Mouse (Mus musculus) intestine, postnatal 0 days (tissue): Measurements from ENCODE around the gene Pzp. TPM values are rescaled to one million over a fixed set of nuclear protein-coding genes. Genes with fewer than 3 reads are reported as not detected.

Experiments used
- ATAC-seq: fragments of 200-750 bp; cut with Nextera tagmentation; 2 replicates; pipeline ENCODE4 v1.8.0; 2017; ENCODE audit warnings: mild to moderate bottlenecking, moderate TSS enrichment, moderate library complexity
- H3K27ac ChIP-seq: fragments of 300-500 bp; sonication (generic); 2 replicates; pipeline ENCODE4 v1.5.1; 2014; ENCODE audit warnings: mild to moderate bottlenecking, low read depth, low read length, moderate library complexity
- H3K27me3 ChIP-seq: fragments of 300-500 bp; sonication (generic); replicated peaks from 2 replicates; pipeline ENCODE4 v1.6.1; 2014; ENCODE audit warnings: low read length, mixed read lengths; ENCODE audit not compliant: control insufficient read depth, insufficient read depth
- H3K36me3 ChIP-seq: fragments of 300-500 bp; sonication (generic); 2 replicates; pipeline ENCODE4 v1.6.1; 2014; ENCODE audit warnings: mild to moderate bottlenecking, moderate library complexity; ENCODE audit not compliant: control insufficient read depth, insufficient read depth
- H3K4me1 ChIP-seq: fragments of 300-500 bp; sonication (generic); replicated peaks from 2 replicates; pipeline ENCODE4 v1.6.1; 2014; ENCODE audit warnings: antibody characterized with exemption, low read length, mixed read lengths; ENCODE audit not compliant: control insufficient read depth, insufficient read depth
- H3K4me2 ChIP-seq: fragments of 300-500 bp; sonication (generic); replicated peaks from 2 replicates; pipeline ENCODE4 v1.6.1; 2014; ENCODE audit warnings: low read depth, mild to moderate bottlenecking, moderate library complexity
- H3K4me3 ChIP-seq: fragments of 300-500 bp; sonication (generic); 2 replicates; pipeline ENCODE4 v1.5.1; 2014; ENCODE audit warnings: low read depth, low read length
- H3K9ac ChIP-seq: fragments of 300-500 bp; sonication (generic); 2 replicates; pipeline ENCODE4 v1.6.1; 2014; ENCODE audit warnings: mild to moderate bottlenecking, low read depth, low read length
- H3K9me3 ChIP-seq: fragments of 300-500 bp; sonication (generic); 2 replicates; pipeline ENCODE4 v1.6.1; 2016; ENCODE audit warnings: mixed run types; ENCODE audit not compliant: control insufficient read depth
- CTCF ChIP-seq: sonication (generic); IDR thresholded peaks from 2 replicates; pipeline ENCODE4 v1.5.1; 2016; ENCODE audit warnings: low read depth, mild to moderate bottlenecking, control low read depth, antibody characterized with exemption, moderate library complexity
- WGBS: fragments of 180-500 bp; shearing (Covaris S2); extraction: QIAGEN DNeasy Blood & Tissue Kit; methylation state at CpG from one replicate; pipeline ENCODE4 v1.1.7; 2014; 5-methylcytosine and 5-hydroxymethylcytosine counted together
- polyA plus RNA-seq: library from polyadenylated mRNA; unstranded; fragments of >200 nt; fragmentation: Nextera tagmentation; extraction: Ambion mirVana; gene quantifications from 2 replicates; pipeline ENCODE4 v1.2.1, GENCODE M21; 2015

Gene Pzp
- polyA plus RNA-seq, 1 experiment from 2014 or later = 0.39 TPM

DNA sequence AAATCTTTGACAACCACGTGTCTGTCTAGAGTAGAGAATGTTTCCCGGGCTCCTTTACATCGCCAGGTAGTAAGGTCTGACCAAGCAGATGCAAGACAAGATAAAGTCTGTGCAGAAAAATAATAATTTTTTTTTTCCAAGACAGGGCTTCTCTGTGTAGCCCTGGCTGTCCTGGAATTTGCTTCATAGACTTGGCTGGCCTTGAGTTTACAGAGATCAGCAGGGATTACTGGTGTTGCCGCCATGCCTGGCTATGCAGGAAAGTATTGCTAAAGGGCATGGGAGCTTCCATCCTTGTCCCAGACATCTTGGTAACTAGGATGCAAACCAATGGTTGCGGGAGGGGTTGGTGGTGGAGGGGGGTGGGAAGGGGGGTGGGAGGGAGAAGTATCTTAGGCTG is 69.3 kb downstream of the Pzp start:
- no peak for ATAC-seq
- Histone ChIP-seq H3K9ac (no peak overlapping the region), H3K4me1 (no peaks in the 10 kb centered on the region), H3K27ac (no peak overlapping the region), H3K4me2 (no peak overlapping the region), H3K4me3 (no peak overlapping the region), H3K9me3 (no peaks in the 10 kb centered on the region), H3K36me3 (no peaks in the 10 kb centered on the region), H3K27me3 (no peaks in the 10 kb centered on the region)
- TF ChIP-seq CTCF = no peak
- 77% methylated on average over 5 of the region's 5 CpGs for WGBS

DNA sequence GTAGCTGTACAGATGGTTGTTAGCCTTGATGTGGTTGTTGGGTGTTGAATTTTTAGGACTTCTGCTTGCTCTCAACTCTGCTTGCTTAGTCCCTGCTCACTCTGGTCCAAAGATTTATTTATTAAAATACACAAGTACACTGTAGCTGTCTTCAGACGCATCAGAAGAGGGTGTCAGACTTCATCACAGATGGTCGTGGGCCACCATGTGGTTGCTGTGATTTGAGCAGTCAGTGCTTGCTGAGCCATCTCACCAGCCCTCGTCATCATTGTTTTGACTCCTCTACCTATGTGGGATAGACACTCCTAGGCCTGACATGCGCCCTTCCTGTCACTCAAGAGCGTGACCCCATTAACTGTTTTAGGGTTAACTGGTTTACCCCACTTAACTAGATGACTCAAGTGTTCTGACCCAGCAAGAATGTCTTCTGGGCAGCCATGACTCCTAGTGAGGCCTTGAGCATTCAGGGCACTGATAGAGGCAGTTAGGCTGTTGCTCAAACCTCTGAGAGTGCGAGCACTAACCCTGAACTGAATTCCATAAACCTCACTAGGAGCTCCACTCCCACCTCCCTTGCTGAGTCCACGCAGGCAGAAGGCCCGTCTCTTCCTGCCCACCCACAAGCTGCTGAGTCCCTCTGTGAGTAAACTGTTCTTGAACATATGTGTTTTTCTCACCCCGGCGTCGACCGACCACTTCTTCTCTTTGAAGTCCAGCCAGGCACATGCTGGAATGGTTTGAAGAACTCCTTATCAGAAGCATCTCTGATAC is 70.5 kb downstream of the Pzp start:
- H3K9me3 ChIP-seq = no peaks in the 10 kb centered on the region
- no peaks in the 10 kb centered on the region for H3K4me1 ChIP-seq
- no peaks in the 10 kb centered on the region for H3K27me3 ChIP-seq
- no peak overlapping the region for H3K4me3 ChIP-seq
- TF ChIP-seq CTCF = no peak
- H3K36me3 ChIP-seq = no peaks in the 10 kb centered on the region
- H3K9ac ChIP-seq = no peak overlapping the region
- ATAC-seq = no peak
- 73% methylated on average over 12 of the region's 12 CpGs for WGBS
- no peak overlapping the region for H3K27ac ChIP-seq
- H3K4me2 ChIP-seq = no peak overlapping the region

DNA sequence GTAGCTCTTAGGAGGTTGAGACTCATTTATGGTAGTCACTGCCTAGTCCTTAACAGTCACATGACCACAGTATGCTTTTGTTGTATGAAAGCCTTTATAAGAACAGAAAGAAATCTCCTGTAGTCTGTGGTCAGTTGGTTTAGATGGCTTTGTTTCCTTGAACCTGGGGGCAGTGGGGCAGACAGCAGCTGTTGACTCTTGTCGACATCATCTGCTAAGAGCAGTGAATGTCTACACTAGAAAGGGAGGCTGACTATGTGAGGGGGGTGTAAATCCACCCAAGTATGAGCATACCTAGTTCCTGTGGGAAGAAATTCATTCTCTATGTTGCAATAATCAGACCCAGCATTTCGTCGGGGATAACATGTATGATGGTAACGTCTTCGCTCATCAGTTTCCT is 79.5 kb downstream of the Pzp start:
- ATAC-seq = no peak
- no peaks in the 10 kb centered on the region for H3K4me1 ChIP-seq
- H3K27me3 ChIP-seq = no peaks in the 10 kb centered on the region
- H3K27ac ChIP-seq = no peak overlapping the region
- no peak overlapping the region for H3K4me2 ChIP-seq
- H3K9ac ChIP-seq = no peak overlapping the region
- WGBS = 93% methylated on average over 5 of the region's 5 CpGs
- TF ChIP-seq CTCF = no peak
- no peak overlapping the region for H3K4me3 ChIP-seq
- H3K9me3 ChIP-seq = no peaks in the 10 kb centered on the region
- H3K36me3 ChIP-seq = no peaks in the 10 kb centered on the region

DNA sequence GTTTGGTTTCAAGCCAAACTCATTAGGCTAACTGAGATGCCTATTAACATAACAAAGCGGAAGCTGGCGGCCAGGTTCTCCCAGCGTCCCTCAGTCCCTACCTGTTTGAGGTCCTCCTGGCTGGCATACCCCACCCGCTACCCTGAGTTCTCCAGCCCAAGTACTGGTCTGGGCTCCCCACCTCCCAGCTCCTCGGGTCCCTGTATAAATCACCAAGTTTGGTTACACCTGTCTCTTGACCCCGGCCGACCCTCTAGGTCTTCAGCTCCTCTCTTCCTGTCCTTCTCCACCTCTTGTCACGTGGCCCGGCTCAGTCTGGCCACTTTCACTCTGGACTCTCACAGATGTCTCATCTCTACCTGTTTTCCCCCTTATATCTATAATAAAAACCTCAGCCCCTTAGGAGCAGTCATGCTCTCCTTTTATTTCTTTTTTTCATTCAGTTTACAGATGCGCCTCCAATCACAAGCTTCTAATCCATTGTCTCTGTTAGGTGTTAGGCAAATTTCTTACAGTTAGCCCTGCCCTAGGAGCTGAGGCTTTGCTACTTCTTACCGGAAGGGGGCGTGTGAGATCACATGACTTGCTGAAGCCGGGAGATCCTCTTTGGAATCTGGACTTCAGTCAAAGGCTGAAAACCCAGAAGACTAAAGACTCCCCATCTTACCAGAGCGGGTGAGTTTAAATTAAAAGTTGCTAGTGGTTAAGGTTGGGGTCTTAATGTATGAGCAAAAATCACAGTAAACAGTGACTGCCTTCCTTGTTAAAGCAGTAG is 80.6 kb downstream of the Pzp start:
- no peaks in the 10 kb centered on the region for H3K4me1 ChIP-seq
- WGBS = 17% methylated on average over 14 of the region's 14 CpGs
- peak overlapping the region; percentile 60 for H3K4me2 ChIP-seq
- no peak overlapping the region for H3K9ac ChIP-seq
- H3K27ac ChIP-seq = no peak overlapping the region
- no peaks in the 10 kb centered on the region for H3K27me3 ChIP-seq
- no peaks in the 10 kb centered on the region for H3K36me3 ChIP-seq
- no peaks in the 10 kb centered on the region for H3K9me3 ChIP-seq
- peak; percentile 80 for ATAC-seq
- 0 out of 2 replicates have a peak overlapping the region, but pooled peaks have one; percentile 9 for H3K4me3 ChIP-seq
- peak; percentile 87 for TF ChIP-seq CTCF

DNA sequence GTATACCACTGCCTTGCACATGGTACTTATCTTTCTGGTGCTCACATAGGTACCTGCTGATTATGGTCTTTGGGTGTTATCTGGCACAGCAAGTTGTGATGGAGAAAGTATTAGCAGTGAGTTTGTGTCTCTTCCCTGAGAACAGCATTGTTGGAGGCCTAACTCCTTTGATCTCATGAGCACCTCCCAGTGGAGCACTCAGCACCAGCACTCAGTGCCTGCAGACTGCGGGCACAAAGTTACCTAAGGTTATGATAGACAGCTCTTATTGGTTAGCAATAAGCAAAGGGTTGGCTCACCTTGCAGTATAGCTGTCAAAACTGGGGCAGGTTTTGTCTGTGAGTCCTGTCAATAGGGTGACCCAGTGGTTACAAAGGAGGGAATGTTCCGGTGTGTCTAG is 86.3 kb downstream of the Pzp start:
- TF ChIP-seq CTCF = peak; percentile 41
- Histone ChIP-seq H3K9ac (no peak overlapping the region), H3K36me3 (peaks cover 7% of the 10 kb centered on the region), H3K4me1 (no peaks in the 10 kb centered on the region; the same call in 1 of the 2 replicates), H3K9me3 (no peaks in the 10 kb centered on the region), H3K4me3 (no peak overlapping the region), H3K4me2 (no peak overlapping the region), H3K27me3 (no peaks in the 10 kb centered on the region), H3K27ac (no peak overlapping the region)
- no peak for ATAC-seq
- 80% methylated on average over 2 of the region's 2 CpGs for WGBS

DNA sequence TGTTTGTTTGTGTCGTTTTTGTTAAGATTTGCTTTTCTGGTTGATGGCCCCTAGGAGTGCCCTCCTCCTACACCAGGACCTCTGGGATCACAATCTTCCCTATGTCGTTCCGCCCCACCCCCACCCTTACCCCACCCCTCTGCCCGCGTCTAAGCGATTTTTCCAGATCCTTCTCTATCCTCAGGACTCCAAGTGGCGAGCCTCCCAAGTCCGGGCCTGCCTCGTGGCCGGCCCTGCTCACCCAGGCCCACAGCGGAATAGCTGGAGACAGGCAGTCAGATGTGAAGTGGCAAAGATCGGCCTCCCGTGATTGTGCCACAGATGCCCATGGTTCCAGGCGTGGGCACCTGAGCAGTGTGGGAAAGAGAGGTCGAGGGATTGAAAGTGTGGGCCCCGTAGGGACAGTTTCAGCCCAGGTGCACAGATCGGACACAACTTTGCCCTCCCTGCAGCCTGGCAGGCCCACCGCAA is 87.6 kb downstream of the Pzp start:
- H3K36me3 ChIP-seq = peaks cover 21% of the 10 kb centered on the region
- 18% methylated on average over 18 of the region's 18 CpGs for WGBS
- ATAC-seq = peak; percentile 14
- peak overlapping the region; percentile 83 for H3K4me2 ChIP-seq
- no peaks in the 10 kb centered on the region; the same call in 1 of the 2 replicates for H3K4me1 ChIP-seq
- H3K4me3 ChIP-seq = peak overlapping the region; percentile 97
- no peak for TF ChIP-seq CTCF
- no peaks in the 10 kb centered on the region for H3K27me3 ChIP-seq
- H3K27ac ChIP-seq = peak overlapping the region; percentile 10; the same call in 1 of the 2 replicates
- peak overlapping the region; percentile 55 for H3K9ac ChIP-seq
- H3K9me3 ChIP-seq = no peaks in the 10 kb centered on the region
